In the genomic region with DNA sequence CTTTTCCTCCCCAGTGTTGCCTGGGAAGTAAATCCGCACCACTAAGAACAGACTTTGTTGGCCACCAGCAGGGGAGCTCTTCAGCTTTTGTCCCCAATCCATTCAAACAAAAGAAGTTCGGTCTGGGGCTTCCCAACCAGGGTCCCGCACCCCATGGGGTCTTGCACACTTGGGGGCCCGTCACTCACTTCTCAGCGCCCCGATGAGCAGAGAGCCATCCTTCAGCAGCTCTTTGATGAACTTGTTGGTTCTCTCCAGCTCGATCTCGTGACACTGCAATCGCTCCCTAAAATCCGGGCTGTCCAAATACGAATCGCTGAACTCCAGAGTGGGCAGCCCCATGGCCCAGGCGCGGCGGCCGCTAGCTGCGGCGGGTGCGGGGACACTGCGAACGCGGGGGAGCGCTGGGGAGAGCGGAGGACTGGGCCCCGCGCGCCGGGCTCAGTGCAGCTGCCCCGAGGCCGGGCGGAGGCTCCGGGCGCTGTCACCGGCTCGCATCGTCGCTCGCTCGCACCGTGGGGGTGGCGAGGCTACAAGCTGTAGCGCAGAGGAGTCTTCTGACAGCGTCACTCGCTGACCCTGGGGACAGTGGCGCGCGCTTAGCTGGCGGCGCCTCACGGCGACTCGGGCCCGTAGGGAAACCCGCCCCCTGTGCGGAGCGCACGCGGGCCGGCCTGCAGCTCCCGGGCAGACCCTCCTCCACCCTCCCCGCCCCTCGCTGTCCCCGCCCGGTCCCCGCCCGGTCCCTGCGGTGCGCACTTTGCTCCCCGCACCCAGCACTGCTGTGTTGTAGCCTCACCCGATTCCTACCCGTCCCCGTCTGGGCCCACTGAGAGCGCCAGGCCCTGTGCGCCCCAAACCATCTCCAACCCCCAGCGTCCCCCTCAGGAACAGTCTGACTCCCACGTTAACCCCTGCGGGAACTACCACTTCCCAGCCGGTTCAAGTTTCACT, we compare ENCODE assay signal across 9 mouse cellular contexts. TPM values are rescaled to one million over a fixed set of nuclear protein-coding genes. Genes with fewer than 3 reads are reported as not detected.
A peak's percentile ranks its signal among the peaks of the same experiment; 100 is the strongest.
DNase-seq lines count a peak whose midpoint lies in the region; ATAC-seq and TF ChIP-seq lines count a peak whose summit lies in the region.
"Had no signal": no experiment of that assay in that cellular context is flagged by ENCODE, and none has a peak within 500 bp of the region (broad histone marks: within the 10 kb centered on the region; RNA-seq: fewer than 3 reads in every experiment).

A gene (minus strand): TSS at position 664 of the 954 bp plus-strand sequence.

- peaks cover 49% of the 10 kb centered on the region for H3K79me2 ChIP-seq in C2C12 (ENCODE audit: control insufficient read depth, insufficient read depth)
- H3K79me2 ChIP-seq in liver, adult 2 months (ENCODE audit: control insufficient read depth, insufficient read depth, low read length) = peaks cover 17% of the 10 kb centered on the region; the same call in 1 of the 2 replicates

- peak within 1 kb of the TSS; percentile 64 for H3K27ac ChIP-seq in brown adipose tissue, adult 24 weeks (replicated peaks; ENCODE audit: low read depth, low read length)
- H3K27ac ChIP-seq in forebrain, embryonic 12.5 days = peak within 1 kb of the TSS; percentile 84
- peak within 1 kb of the TSS; percentile 19 to 77; a peak in 3 of 4 replicates for H3K27ac ChIP-seq in heart, embryonic 14.5 days (replicated peaks in 1 of 2; ENCODE audit: control insufficient read depth in 1 of 2, insufficient read depth in 1 of 2, low read depth in 2 of 2, low read length in 2 of 2)
- peak within 1 kb of the TSS; percentile 93 for H3K27ac ChIP-seq in kidney, postnatal 0 days
- peak within 1 kb of the TSS; percentile 89 for H3K27ac ChIP-seq in liver, adult 2 months (replicated peaks; ENCODE audit: insufficient read depth, low read depth, low read length)
- H3K27ac ChIP-seq in neural tube, embryonic 11.5 days (ENCODE audit: low read depth, low read length) = peak within 1 kb of the TSS; percentile 74
- no peak within 1 kb of the TSS for H3K27ac ChIP-seq in thymus, adult 2 months (ENCODE audit: control insufficient read depth, insufficient read depth, low read length)

- no peaks in the 10 kb centered on the region for H3K9me3 ChIP-seq in forebrain, embryonic 12.5 days
- H3K9me3 ChIP-seq in heart, embryonic 14.5 days (ENCODE audit: control insufficient read depth, low read length) = no peaks in the 10 kb centered on the region
- no peaks in the 10 kb centered on the region for H3K9me3 ChIP-seq in kidney, postnatal 0 days (replicated peaks; ENCODE audit: low read length)
- no peaks in the 10 kb centered on the region for H3K9me3 ChIP-seq in neural tube, embryonic 11.5 days (ENCODE audit: control insufficient read depth, low read length)
- H3K9me3 ChIP-seq: G1E had no signal

- H3K4me3 ChIP-seq in C2C12 (ENCODE audit: insufficient read depth, poor library complexity, severe bottlenecking) = peak within 1 kb of the TSS; percentile 53
- H3K4me3 ChIP-seq in brown adipose tissue, adult 24 weeks (ENCODE audit: insufficient read depth, low read depth, low read length) = peak within 1 kb of the TSS; percentile 95
- H3K4me3 ChIP-seq in forebrain, embryonic 12.5 days (replicated peaks) = peak within 1 kb of the TSS; percentile 76
- peak within 1 kb of the TSS; percentile 56 to 75 for H3K4me3 ChIP-seq in heart, embryonic 14.5 days (ENCODE audit: control insufficient read depth in 1 of 2, insufficient read depth in 1 of 2, low read depth in 1 of 2, low read length in 2 of 2)
- peak within 1 kb of the TSS; percentile 70 for H3K4me3 ChIP-seq in kidney, postnatal 0 days (replicated peaks; ENCODE audit: low read depth, low read length)
- peak within 1 kb of the TSS; percentile 65 for H3K4me3 ChIP-seq in liver, adult 2 months (ENCODE audit: insufficient read depth, low read depth, low read length)
- H3K4me3 ChIP-seq in neural tube, embryonic 11.5 days (ENCODE audit: low read depth, low read length) = peak within 1 kb of the TSS; percentile 76
- peak within 1 kb of the TSS; percentile 15 for H3K4me3 ChIP-seq in thymus, adult 2 months (ENCODE audit: control insufficient read depth, insufficient read depth, low read length)

- peak within 1 kb of the TSS; percentile 90 for H3K9ac ChIP-seq in forebrain, embryonic 12.5 days
- H3K9ac ChIP-seq in heart, embryonic 14.5 days (ENCODE audit: low read length) = peak within 1 kb of the TSS; percentile 78
- peak within 1 kb of the TSS; percentile 83 for H3K9ac ChIP-seq in kidney, postnatal 0 days (ENCODE audit: low read depth, low read length)
- H3K9ac ChIP-seq in liver, adult 2 months (ENCODE audit: low read depth, low read length) = peak within 1 kb of the TSS; percentile 97
- peak within 1 kb of the TSS; percentile 90 for H3K9ac ChIP-seq in neural tube, embryonic 11.5 days (ENCODE audit: low read length)

- under 1% methylated on average over 63 of the region's 78 CpGs for WGBS in forebrain, embryonic 12.5 days
- under 1% methylated on average over 78 of the region's 78 CpGs for WGBS in heart, embryonic 14.5 days
- under 1% methylated on average over 59 of the region's 78 CpGs for WGBS in kidney, postnatal 0 days
- under 1% methylated on average over 78 of the region's 78 CpGs for WGBS in liver, adult 2 months
- WGBS in neural tube, embryonic 11.5 days = under 1% methylated on average over 75 of the region's 78 CpGs
- 3% methylated on average over 64 of the region's 78 CpGs for WGBS in thymus, adult 2 months

- H3K36me3 ChIP-seq in C2C12 (ENCODE audit: control insufficient read depth, insufficient read depth) = no peaks in the 10 kb centered on the region
- H3K36me3 ChIP-seq in forebrain, embryonic 12.5 days (replicated peaks) = no peaks in the 10 kb centered on the region
- no peaks in the 10 kb centered on the region for H3K36me3 ChIP-seq in heart, embryonic 14.5 days (ENCODE audit: control insufficient read depth, insufficient read depth, low read length)
- H3K36me3 ChIP-seq in kidney, postnatal 0 days (ENCODE audit: insufficient read depth, low read length) = no peaks in the 10 kb centered on the region
- H3K36me3 ChIP-seq in liver, adult 2 months (ENCODE audit: control insufficient read depth, insufficient read depth, low read length) = no peaks in the 10 kb centered on the region
- no peaks in the 10 kb centered on the region for H3K36me3 ChIP-seq in neural tube, embryonic 11.5 days (ENCODE audit: control insufficient read depth, insufficient read depth, low read length)
- no peaks in the 10 kb centered on the region for H3K36me3 ChIP-seq in thymus, adult 2 months (ENCODE audit: control insufficient read depth, insufficient read depth, low read length)
- H3K36me3 ChIP-seq: G1E had no signal

- DNase-seq in kidney, postnatal 0 days (ENCODE audit: low spot score) = peak; percentile 94
- peak; percentile 86 for DNase-seq in liver, adult 2 months (ENCODE audit: extremely low read depth, low read depth, low spot score)
- DNase-seq in neural tube, embryonic 11.5 days (ENCODE audit: low spot score) = peak; percentile 82
- peak; percentile 1 for DNase-seq in thymus, adult 2 months

- peak within 1 kb of the TSS; percentile 55 for H3ac ChIP-seq in C2C12 (ENCODE audit: control insufficient read depth, insufficient read length, low read depth)

- TF ChIP-seq POLR2A in liver, adult 2 months (IDR thresholded peaks at IDR 0.05; ENCODE audit: extremely low read depth, insufficient read depth, low read length) = peak; percentile 76
- TF ChIP-seq POLR2A in thymus, adult 2 months (IDR thresholded peaks at IDR 0.05; ENCODE audit: control insufficient read depth, extremely low read depth, insufficient read depth, low read length, poor library complexity) = no peak

- no peak for TF ChIP-seq CTCF in C2C12 (IDR thresholded peaks at IDR 0.05; ENCODE audit: control insufficient read depth, insufficient read depth, insufficient read length)
- peak; percentile 76 for TF ChIP-seq CTCF in kidney, postnatal 0 days (IDR thresholded peaks at IDR 0.05; ENCODE audit: low read depth)
- TF ChIP-seq CTCF in liver, adult 2 months (IDR thresholded peaks at IDR 0.05; ENCODE audit: low read depth, low read length) = peak; percentile 47; the same call in 1 of the 2 replicates
- TF ChIP-seq CTCF in thymus, adult 2 months (IDR thresholded peaks at IDR 0.05; ENCODE audit: borderline replicate concordance, control insufficient read depth, extremely low read depth, insufficient read depth, low read length, poor library complexity) = no peak

- peak within 1 kb of the TSS; percentile 73 for H3K4me2 ChIP-seq in forebrain, embryonic 12.5 days
- H3K4me2 ChIP-seq in heart, embryonic 14.5 days (ENCODE audit: low read length) = peak within 1 kb of the TSS; percentile 76
- peak within 1 kb of the TSS; percentile 73 for H3K4me2 ChIP-seq in kidney, postnatal 0 days (ENCODE audit: low read length)
- H3K4me2 ChIP-seq in neural tube, embryonic 11.5 days (ENCODE audit: low read depth) = peak within 1 kb of the TSS; percentile 62

- H3K27me3 ChIP-seq in C2C12 (ENCODE audit: control insufficient read depth, insufficient read depth, insufficient read length) = no peaks in the 10 kb centered on the region
- H3K27me3 ChIP-seq in forebrain, embryonic 12.5 days = no peaks in the 10 kb centered on the region
- H3K27me3 ChIP-seq in heart, embryonic 14.5 days (ENCODE audit: control insufficient read depth, insufficient read depth, low read length) = 0 out of 2 replicates have a peak, but pooled peaks cover 4% of the 10 kb centered on the region
- no peaks in the 10 kb centered on the region for H3K27me3 ChIP-seq in kidney, postnatal 0 days (ENCODE audit: insufficient read depth, low read length)
- no peaks in the 10 kb centered on the region for H3K27me3 ChIP-seq in liver, adult 2 months (ENCODE audit: control insufficient read depth, insufficient read depth, low read length)
- no peaks in the 10 kb centered on the region for H3K27me3 ChIP-seq in neural tube, embryonic 11.5 days (ENCODE audit: control insufficient read depth, insufficient read depth, low read length)
- H3K27me3 ChIP-seq in thymus, adult 2 months (ENCODE audit: control insufficient read depth, insufficient read depth, low read length) = peaks cover 2% of the 10 kb centered on the region; the same call in 1 of the 2 replicates

- no peaks in the 10 kb centered on the region for H3K4me1 ChIP-seq in brown adipose tissue, adult 24 weeks (ENCODE audit: control insufficient read depth, insufficient read depth, insufficient read length, low read length)
- H3K4me1 ChIP-seq in forebrain, embryonic 12.5 days = peaks cover 10% of the 10 kb centered on the region
- peaks cover 0 to 3% of the 10 kb centered on the region in 2 experiments; a peak in 1 of 4 replicates for H3K4me1 ChIP-seq in heart, embryonic 14.5 days (ENCODE audit: control insufficient read depth in 2 of 2, insufficient read depth in 2 of 2, low read length in 2 of 2)
- no peaks in the 10 kb centered on the region for H3K4me1 ChIP-seq in kidney, postnatal 0 days (replicated peaks; ENCODE audit: insufficient read depth, low read length)
- H3K4me1 ChIP-seq in liver, adult 2 months (ENCODE audit: control insufficient read depth, insufficient read depth, low read length) = peaks cover 4% of the 10 kb centered on the region; the same call in 1 of the 2 replicates
- H3K4me1 ChIP-seq in neural tube, embryonic 11.5 days (ENCODE audit: control insufficient read depth, insufficient read depth, low read length) = no peaks in the 10 kb centered on the region
- no peaks in the 10 kb centered on the region for H3K4me1 ChIP-seq in thymus, adult 2 months (replicated peaks; ENCODE audit: control insufficient read depth, insufficient read depth, low read length)

- H3K79me3 ChIP-seq in C2C12 (ENCODE audit: low read depth) = peaks cover 38% of the 10 kb centered on the region

- peak; percentile 92 for ATAC-seq in forebrain, embryonic 12.5 days (ENCODE audit: low FRiP score)
- peak; percentile 85 for ATAC-seq in heart, embryonic 14.5 days (ENCODE audit: insufficient number of reproducible peaks, insufficient read depth, low FRiP score, low read depth)
- ATAC-seq in kidney, postnatal 0 days (replicated peaks; ENCODE audit: low FRiP score, low read depth) = peak; percentile 91
- peak; percentile 92 for ATAC-seq in neural tube, embryonic 11.5 days (ENCODE audit: insufficient read depth, low FRiP score, low TSS enrichment)

RNA-seq across cellular contexts. Expression of the gene that starts here (rescaled TPM):
- 8.4 TPM for polyA plus RNA-seq in C2C12 (2012; fragmentation: generic; extraction: Trizol)
- 1.9 and 3.5 TPM in 2 replicates for polyA plus RNA-seq in brown adipose tissue, adult 24 weeks (2012; ENCODE audit: insufficient read depth, insufficient read length, missing spikeins)
- 21.4 and 26.0 TPM in 2 replicates for polyA plus RNA-seq in forebrain, embryonic 12.5 days (2016; fragmentation: Nextera tagmentation; extraction: Ambion mirVana)
- 11.7 and 14.8 TPM in 2 replicates for polyA plus RNA-seq in heart, embryonic 14.5 days (2014; fragmentation: Nextera tagmentation; extraction: Ambion mirVana)
- polyA plus RNA-seq in kidney, postnatal 0 days (2015; fragmentation: Nextera tagmentation; extraction: Ambion mirVana) = 30.8 and 42.0 TPM in 2 replicates
- 28.1 and 30.1 TPM in 2 replicates for total RNA-seq in liver, adult 2 months (2014; rRNA removed)
- polyA plus RNA-seq in liver, adult 2 months (2012; rRNA removed) = 20.3 and 21.8 TPM in 2 replicates
- polyA plus RNA-seq in neural tube, embryonic 11.5 days (2014; fragmentation: Nextera tagmentation; extraction: Ambion mirVana) = 22.3 and 26.5 TPM in 2 replicates
- polyA plus RNA-seq in thymus, adult 2 months (2012; rRNA removed) = 2.3 and 2.9 TPM in 2 replicates
- polyA plus RNA-seq: G1E had no signal

Comparison
In these comparisons a context has a peak if more than half of its experiments do, and no peak if none do; other contexts are left out.
1. H3K4me3 ChIP-seq: peak in every context shown above with its lines; median percentile 95 in brown adipose tissue, adult 24 weeks; 76 in forebrain, embryonic 12.5 days; 76 in neural tube, embryonic 11.5 days; 70 in kidney, postnatal 0 days; 66 in heart, embryonic 14.5 days; 65 in liver, adult 2 months; 53 in C2C12; 15 in thymus, adult 2 months.
2. CTCF ChIP-seq: peak in kidney, postnatal 0 days (single experiment) and liver, adult 2 months (single experiment); none in C2C12 (single experiment) and thymus, adult 2 months (single experiment).
3. DNase-seq: peak in every context shown above with its lines; median percentile 94 in kidney, postnatal 0 days; 86 in liver, adult 2 months; 82 in neural tube, embryonic 11.5 days; 1 in thymus, adult 2 months.
4. Peak in every context shown above with its lines, with median percentiles within 50 percentile points of each other: ATAC-seq, H3K4me2 ChIP-seq and H3K9ac ChIP-seq.